Mouse (Mus musculus): ENCODE data around the gene Wnk2.

DNA sequence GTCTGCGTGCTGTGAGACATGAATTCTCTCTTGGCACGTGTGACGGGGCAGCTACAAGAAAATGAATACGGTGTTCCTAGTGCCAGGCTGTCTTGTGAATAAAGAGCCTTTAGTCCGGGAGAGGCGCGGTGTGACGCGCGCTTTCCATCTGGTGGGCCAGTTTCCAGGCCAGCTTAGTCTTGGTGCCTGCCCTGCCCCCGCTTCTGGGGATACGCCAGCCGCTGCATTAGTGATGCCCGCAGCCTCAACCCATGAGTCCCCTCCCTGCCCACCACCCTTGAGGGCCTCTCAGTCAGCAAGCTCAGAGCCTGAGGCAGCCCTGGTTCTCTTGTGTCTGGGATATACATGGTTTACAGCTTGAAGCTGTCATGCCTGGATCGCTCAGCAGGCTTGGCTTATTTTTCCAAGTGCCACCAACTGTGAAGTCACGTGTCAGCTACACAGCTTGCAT is 131.5 kb downstream of the Wnk2 start:
- TF ChIP-seq EP300 (optimal IDR thresholded peaks at IDR 0.05) (peak; percentile 22), CTCF (IDR thresholded peaks at IDR 0.05; ENCODE audit: low read depth) (no peak)

All from stomach, postnatal 0 days (tissue).